Mouse (Mus musculus) forebrain, embryonic 15.5 days (tissue): ENCODE data around the gene Helt. TPM values are rescaled to one million over a fixed set of nuclear protein-coding genes. Genes with fewer than 3 reads are reported as not detected.

ENCODE experiments used
- ATAC-seq: fragments of 200-750 bp; cut with Nextera tagmentation; replicated peaks from 2 replicates; pipeline ENCODE4 v1.8.0; 2017; ENCODE audit warnings: mild to moderate bottlenecking, moderate TSS enrichment, moderate library complexity
- H3K27ac ChIP-seq: fragments of 300-500 bp; sonication (generic); replicated peaks from 2 replicates; pipeline ENCODE4 v1.5.1; 2015; ENCODE audit warnings: mild to moderate bottlenecking, inconsistent platforms
- H3K27me3 ChIP-seq: fragments of 300-500 bp; sonication (generic); 2 replicates; pipeline ENCODE4 v1.6.1; 2015; ENCODE audit warnings: inconsistent platforms
- H3K36me3 ChIP-seq: fragments of 300-500 bp; sonication (generic); 2 replicates; pipeline ENCODE4 v1.6.1; 2015; ENCODE audit warnings: mild to moderate bottlenecking, inconsistent platforms
- H3K4me1 ChIP-seq: fragments of 300-500 bp; sonication (generic); 2 replicates; pipeline ENCODE4 v1.6.1; 2015; ENCODE audit warnings: inconsistent platforms
- H3K4me2 ChIP-seq: fragments of 300-500 bp; sonication (generic); replicated peaks from 2 replicates; pipeline ENCODE4 v1.6.1; 2015; ENCODE audit warnings: mild to moderate bottlenecking, inconsistent platforms
- H3K4me3 ChIP-seq: fragments of 300-500 bp; sonication (generic); 2 replicates; pipeline ENCODE4 v1.5.1; 2015; ENCODE audit warnings: mild to moderate bottlenecking, inconsistent platforms
- H3K9ac ChIP-seq: fragments of 300-500 bp; sonication (generic); replicated peaks from 2 replicates; pipeline ENCODE4 v1.6.1; 2015; ENCODE audit warnings: mild to moderate bottlenecking, inconsistent platforms
- H3K9me3 ChIP-seq: fragments of 300-500 bp; sonication (generic); 2 replicates; pipeline ENCODE4 v1.6.1; 2016; ENCODE audit warnings: inconsistent platforms
- WGBS: fragments of 180-500 bp; shearing (Covaris S2); methylation state at CpG from one replicate; pipeline ENCODE4 v1.1.7; 2015; ENCODE audit warnings: mixed read lengths; 5-methylcytosine and 5-hydroxymethylcytosine counted together
- polyA plus RNA-seq: library from polyadenylated mRNA; unstranded; fragments of >200 nt; fragmentation: Nextera tagmentation; extraction: Ambion mirVana; gene quantifications from 2 replicates; pipeline ENCODE4 v1.2.1, GENCODE M21; 2015

The Helt gene
- 6.7 and 7.6 TPM in 2 replicates for polyA plus RNA-seq

- Histone ChIP-seq H3K36me3 (no peaks in the 10 kb centered on the region), H3K9me3 (no peaks in the 10 kb centered on the region), H3K4me3 (peak within 1 kb of the TSS; percentile 37), H3K27ac (no peak within 1 kb of the TSS), H3K4me1 (peaks cover 47% of the 10 kb centered on the region), H3K4me2 (peak within 1 kb of the TSS; percentile 65), H3K27me3 (peaks cover 77% of the 10 kb centered on the region), H3K9ac (no peak within 1 kb of the TSS)
- under 1% methylated on average over 50 of the region's 50 CpGs for WGBS
- peak; percentile 57 for ATAC-seq
These were observed at the start of gene Helt for GRCm38 (mm10) chr8:46294181-46294892. Gene Helt (minus strand): TSS chr8:46294671.

DNA sequence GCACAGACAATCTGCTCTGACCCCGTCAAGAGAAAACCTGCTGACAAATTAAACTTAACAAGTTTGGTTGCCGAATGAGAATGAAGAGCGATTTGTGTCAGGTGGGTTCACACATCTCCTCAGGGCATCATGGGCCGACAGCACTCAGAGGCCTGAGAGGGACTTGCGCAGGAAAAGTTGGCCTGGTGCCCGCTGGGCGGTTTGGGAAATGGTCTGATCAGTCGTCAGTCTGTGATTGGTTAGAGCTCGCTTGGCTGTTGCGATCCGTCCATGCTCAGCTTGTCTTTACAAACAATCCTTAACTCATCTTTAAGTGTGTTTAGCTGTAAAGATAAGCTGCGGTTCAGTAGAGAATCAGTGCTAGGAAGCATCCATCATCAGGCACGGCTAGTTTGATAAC, 47.8 kb upstream of the Helt start:
- H3K4me1 ChIP-seq = no peaks in the 10 kb centered on the region
- no peak overlapping the region for H3K4me3 ChIP-seq
- H3K36me3 ChIP-seq = no peaks in the 10 kb centered on the region
- WGBS = 78% methylated on average over 13 of the region's 13 CpGs
- no peaks in the 10 kb centered on the region for H3K27me3 ChIP-seq
- H3K9me3 ChIP-seq = no peaks in the 10 kb centered on the region
- H3K4me2 ChIP-seq = no peak overlapping the region
- H3K27ac ChIP-seq = no peak overlapping the region
- no peak for ATAC-seq
- no peak overlapping the region for H3K9ac ChIP-seq

DNA sequence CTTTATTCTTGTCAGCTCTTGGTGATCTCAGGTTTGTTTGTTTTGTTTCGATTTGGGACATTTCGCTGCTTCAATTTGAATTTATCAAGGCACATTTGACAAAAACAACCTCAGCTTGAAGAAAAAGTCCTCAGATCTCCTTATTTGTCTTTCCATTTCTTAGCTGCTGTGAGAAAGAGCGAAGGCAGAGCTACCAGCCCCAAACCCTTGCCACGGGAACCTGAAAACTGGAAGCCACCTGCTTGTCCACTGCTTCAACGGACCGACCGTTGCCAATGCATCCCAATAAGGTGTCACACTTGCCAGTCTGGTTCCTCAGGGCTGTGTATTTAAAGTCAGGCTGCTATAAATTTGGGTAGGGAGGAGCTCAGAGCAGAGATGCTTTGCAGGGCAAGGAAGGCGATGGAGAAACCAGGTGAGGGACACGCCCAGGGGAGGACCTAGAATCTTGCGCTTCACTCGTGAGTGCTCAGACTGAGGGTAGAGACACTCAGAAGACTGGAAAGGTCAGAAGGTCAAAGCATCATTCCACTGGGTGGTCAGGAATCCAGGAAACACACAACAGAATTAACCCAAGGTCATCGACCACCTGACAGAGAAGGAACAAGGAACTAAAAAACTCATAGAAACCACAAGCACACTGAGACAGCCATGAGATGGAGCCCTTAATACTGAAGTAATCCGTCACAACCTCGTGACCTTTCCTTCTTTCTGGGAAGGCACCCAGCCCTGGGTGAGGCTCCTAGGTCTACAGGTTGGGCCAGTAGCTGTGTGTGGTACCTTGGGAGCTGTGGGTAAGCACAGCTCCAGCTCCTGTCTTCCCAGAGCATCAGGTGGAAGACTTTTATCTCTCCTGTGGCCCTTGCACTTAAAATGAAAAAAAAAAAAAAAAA, 46.2 kb upstream of the Helt start:
- no peaks in the 10 kb centered on the region for H3K9me3 ChIP-seq
- 90% methylated on average over 14 of the region's 14 CpGs for WGBS
- no peaks in the 10 kb centered on the region for H3K4me1 ChIP-seq
- H3K4me3 ChIP-seq = no peak overlapping the region
- H3K27me3 ChIP-seq = no peaks in the 10 kb centered on the region
- no peak overlapping the region for H3K4me2 ChIP-seq
- H3K9ac ChIP-seq = no peak overlapping the region
- H3K27ac ChIP-seq = no peak overlapping the region
- no peak for ATAC-seq
- H3K36me3 ChIP-seq = no peaks in the 10 kb centered on the region

DNA sequence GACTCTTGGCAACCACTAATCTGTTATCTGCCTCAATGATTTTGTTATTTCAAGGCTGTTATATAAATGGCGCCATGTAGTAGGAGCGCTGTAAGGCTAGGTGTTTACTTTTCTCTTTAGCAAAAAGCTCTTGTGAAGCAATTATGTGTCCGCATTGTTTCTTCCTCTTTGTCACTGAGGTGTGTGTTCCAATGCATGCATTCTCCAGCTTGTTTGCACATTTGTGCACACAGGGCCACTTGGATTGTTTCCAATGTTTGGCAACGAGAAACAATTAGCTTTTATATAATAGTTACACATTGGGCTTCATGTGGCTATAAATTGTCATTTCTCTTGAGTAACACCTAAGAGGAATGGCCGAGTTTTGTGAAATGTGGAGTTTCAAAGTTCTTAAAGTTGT, 44.8 kb upstream of the Helt start:
- H3K36me3 ChIP-seq = no peaks in the 10 kb centered on the region
- H3K27me3 ChIP-seq = no peaks in the 10 kb centered on the region
- H3K9ac ChIP-seq = no peak overlapping the region
- H3K4me3 ChIP-seq = no peak overlapping the region
- whole genome bisulfite sequencing = 58% methylated on average over 5 of the region's 5 CpGs
- H3K27ac ChIP-seq = no peak overlapping the region
- H3K4me1 ChIP-seq = no peaks in the 10 kb centered on the region
- no peaks in the 10 kb centered on the region for H3K9me3 ChIP-seq
- ATAC-seq = no peak
- no peak overlapping the region for H3K4me2 ChIP-seq

DNA sequence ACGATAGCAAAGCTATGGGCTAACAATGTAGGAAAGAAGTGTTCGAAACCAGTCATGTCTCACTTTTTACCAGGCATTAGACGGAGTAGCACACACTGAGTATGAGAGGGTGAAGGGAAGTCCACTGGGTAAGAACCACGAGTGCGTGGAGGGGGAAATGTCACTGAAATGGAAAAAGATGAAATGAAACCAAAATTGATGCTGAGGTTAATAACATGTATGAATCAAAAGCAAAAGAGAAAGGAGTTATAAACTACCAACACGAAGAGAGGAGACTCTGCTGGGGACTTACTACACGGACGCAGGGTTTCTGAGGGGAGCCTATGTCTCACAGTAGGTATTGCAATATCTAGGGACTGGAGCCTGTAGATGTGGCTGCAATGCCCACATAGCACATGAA, 41.9 kb upstream of the Helt start:
- Histone ChIP-seq H3K36me3 (no peaks in the 10 kb centered on the region), H3K4me3 (no peak overlapping the region), H3K9me3 (no peaks in the 10 kb centered on the region), H3K4me1 (no peaks in the 10 kb centered on the region), H3K9ac (no peak overlapping the region), H3K27ac (no peak overlapping the region), H3K4me2 (no peak overlapping the region), H3K27me3 (no peaks in the 10 kb centered on the region)
- WGBS = 91% methylated on average over 8 of the region's 8 CpGs
- no peak for ATAC-seq

DNA sequence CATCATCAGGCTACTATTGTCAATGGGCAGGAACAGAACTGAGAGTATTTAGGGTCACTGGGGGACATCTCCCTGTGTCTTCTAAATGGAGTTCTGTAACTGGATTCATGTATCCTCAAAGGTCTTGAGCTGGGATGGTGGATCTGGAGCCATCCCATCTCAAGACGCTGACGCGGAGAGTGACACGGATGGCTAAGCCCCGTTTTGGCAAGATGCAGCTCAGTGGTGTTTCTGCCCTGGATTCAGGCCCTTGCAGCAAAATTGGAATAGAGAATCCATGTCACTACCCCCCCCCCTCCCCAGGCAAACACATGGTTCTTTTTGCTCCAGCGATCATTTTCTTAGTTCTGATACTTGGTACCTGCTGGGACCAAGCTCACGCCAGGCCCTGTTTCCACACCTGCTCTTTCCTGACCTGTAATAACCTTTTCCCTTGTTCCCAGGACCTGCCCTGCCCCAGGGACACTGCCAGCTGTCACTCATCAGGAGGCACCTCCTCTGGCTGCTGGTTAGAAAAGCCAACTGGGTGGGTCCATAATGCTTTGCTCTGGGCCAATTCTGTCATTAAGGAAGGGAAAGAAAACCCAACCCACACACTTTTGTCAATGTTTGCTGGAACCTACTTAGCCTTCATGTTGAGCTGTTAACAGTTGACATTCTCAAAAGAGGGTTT, 38.1 kb upstream of the Helt start:
- Histone ChIP-seq H3K4me2 (no peak overlapping the region), H3K27ac (no peak overlapping the region), H3K36me3 (no peaks in the 10 kb centered on the region), H3K27me3 (no peaks in the 10 kb centered on the region), H3K9me3 (no peaks in the 10 kb centered on the region), H3K4me1 (no peaks in the 10 kb centered on the region), H3K4me3 (no peak overlapping the region), H3K9ac (no peak overlapping the region)
- 86% methylated on average over 7 of the region's 7 CpGs for WGBS
- ATAC-seq = no peak

GRCm38 (mm10) chr8:46331801-46332200, 37.3 kb upstream of the Helt start:
- Histone ChIP-seq H3K4me1 (no peaks in the 10 kb centered on the region), H3K36me3 (no peaks in the 10 kb centered on the region), H3K9me3 (no peaks in the 10 kb centered on the region), H3K9ac (no peak overlapping the region), H3K4me3 (no peak overlapping the region), H3K27ac (no peak overlapping the region), H3K27me3 (no peaks in the 10 kb centered on the region), H3K4me2 (no peak overlapping the region)
- WGBS = 72% methylated on average over 5 of the region's 5 CpGs
- ATAC-seq = no peak

GRCm38 (mm10) chr8:46329396-46329795, 34.9 kb upstream of the Helt start:
- Histone ChIP-seq H3K27me3 (no peaks in the 10 kb centered on the region), H3K4me3 (no peak overlapping the region), H3K4me2 (no peak overlapping the region), H3K9me3 (no peaks in the 10 kb centered on the region), H3K9ac (no peak overlapping the region), H3K27ac (no peak overlapping the region), H3K36me3 (no peaks in the 10 kb centered on the region), H3K4me1 (no peaks in the 10 kb centered on the region)
- 41% methylated on average over 4 of the region's 4 CpGs for WGBS
- ATAC-seq = 0 out of 2 replicates have a peak, but pooled peaks have one; percentile 43

DNA sequence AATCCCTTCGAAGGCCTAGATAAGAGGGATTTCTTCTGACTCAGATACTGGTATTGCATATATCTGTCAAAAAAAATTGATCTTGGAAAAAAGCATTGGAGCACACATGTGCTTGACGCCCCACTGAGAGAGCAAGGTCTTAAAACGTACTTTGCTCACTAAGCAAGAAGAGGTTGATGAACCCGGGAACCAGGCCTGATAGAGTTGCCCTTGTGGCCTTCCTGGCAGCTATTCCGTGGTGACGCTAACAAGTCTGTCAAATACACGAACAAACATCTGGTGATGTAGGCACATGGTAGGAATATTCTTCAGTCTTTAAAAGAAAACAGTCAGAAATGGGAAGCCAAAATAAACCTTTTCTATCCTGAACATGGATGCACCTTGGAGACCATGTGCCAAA, 32.8 kb upstream of the Helt start:
- Histone ChIP-seq H3K27ac (no peak overlapping the region), H3K36me3 (no peaks in the 10 kb centered on the region), H3K27me3 (no peaks in the 10 kb centered on the region), H3K4me2 (no peak overlapping the region), H3K9ac (no peak overlapping the region), H3K4me1 (no peaks in the 10 kb centered on the region), H3K9me3 (no peaks in the 10 kb centered on the region), H3K4me3 (no peak overlapping the region)
- 92% methylated on average over 7 of the region's 7 CpGs for WGBS
- no peak for ATAC-seq

- Histone ChIP-seq H3K9me3 (no peaks in the 10 kb centered on the region), H3K36me3 (no peaks in the 10 kb centered on the region), H3K4me3 (no peak overlapping the region), H3K9ac (no peak overlapping the region), H3K4me1 (no peaks in the 10 kb centered on the region), H3K27me3 (no peaks in the 10 kb centered on the region), H3K4me2 (no peak overlapping the region), H3K27ac (no peak overlapping the region)
- WGBS = 84% methylated on average over 5 of the region's 5 CpGs
- no peak for ATAC-seq
These were observed 32.2 kb upstream of the Helt start for GRCm38 (mm10) chr8:46326715-46327114.

DNA sequence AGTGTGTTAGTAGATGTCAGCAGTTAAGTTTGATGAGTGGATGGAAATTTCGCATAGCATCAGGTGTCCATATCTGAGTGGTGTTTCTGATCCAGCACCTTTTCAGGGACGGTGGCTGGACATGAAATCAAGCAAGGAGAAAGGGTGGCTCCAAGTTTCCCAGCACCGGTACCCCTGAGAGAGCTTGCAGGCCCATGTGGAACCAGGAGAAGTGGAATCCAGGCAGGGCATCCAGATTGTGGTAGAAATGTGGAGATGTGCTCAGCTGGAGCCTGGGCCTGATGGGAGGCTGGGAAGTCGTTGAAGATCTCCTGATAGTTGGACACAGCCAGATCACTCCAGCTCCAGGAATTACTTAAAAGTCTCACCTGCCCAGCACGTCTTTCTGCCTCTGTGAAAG, 30.2 kb upstream of the Helt start:
- H3K4me3 ChIP-seq = no peak overlapping the region
- 90% methylated on average over 5 of the region's 5 CpGs for WGBS

DNA sequence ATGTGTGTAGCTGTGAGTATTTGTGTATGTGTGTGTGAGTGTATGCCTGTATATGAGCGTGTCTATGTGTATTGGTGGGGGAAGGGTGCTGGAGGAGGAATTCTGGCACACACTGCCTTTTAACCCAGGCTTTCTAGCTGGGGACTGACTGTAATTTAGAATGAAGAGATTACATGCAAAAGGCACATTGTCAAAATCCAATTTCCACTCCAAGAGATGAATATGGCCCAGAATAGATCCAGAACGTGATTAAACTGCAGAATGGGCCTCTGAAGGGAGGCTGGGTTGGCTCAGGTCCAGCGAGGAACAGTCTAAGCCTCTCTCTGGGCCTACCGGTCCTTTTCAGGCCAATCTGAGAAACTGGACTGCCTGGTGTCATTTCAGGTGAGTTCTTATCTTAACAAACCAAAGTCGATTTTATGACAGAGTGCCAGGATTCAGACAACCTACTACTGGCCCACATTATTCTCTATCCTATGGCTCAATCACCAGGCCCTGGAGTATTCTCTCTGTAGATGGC, 29.3 kb upstream of the Helt start:
- Histone ChIP-seq H3K36me3 (no peaks in the 10 kb centered on the region), H3K4me1 (no peaks in the 10 kb centered on the region), H3K9me3 (no peaks in the 10 kb centered on the region), H3K4me3 (no peak overlapping the region), H3K27me3 (no peaks in the 10 kb centered on the region), H3K4me2 (no peak overlapping the region), H3K9ac (no peak overlapping the region), H3K27ac (no peak overlapping the region)
- ATAC-seq = peak; percentile 48; the same call in 1 of the 2 replicates
- WGBS = 70% methylated on average over 5 of the region's 5 CpGs

More for the DNA sequence above, 30.2 kb upstream of the Helt start:
- no peak overlapping the region for H3K4me2 ChIP-seq
- ATAC-seq = no peak
- H3K4me1 ChIP-seq = no peaks in the 10 kb centered on the region
- H3K27me3 ChIP-seq = no peaks in the 10 kb centered on the region
- H3K27ac ChIP-seq = no peak overlapping the region
- H3K9ac ChIP-seq = no peak overlapping the region
- H3K36me3 ChIP-seq = no peaks in the 10 kb centered on the region
- no peaks in the 10 kb centered on the region for H3K9me3 ChIP-seq
